Mouse (Mus musculus): ENCODE data around the gene Itgb3bp. TPM values are rescaled to one million over a fixed set of nuclear protein-coding genes. Genes with fewer than 3 reads are reported as not detected.

The Itgb3bp gene
- polyA plus RNA-seq, 1 experiment from 2014 or later = 11.9 TPM

DNA sequence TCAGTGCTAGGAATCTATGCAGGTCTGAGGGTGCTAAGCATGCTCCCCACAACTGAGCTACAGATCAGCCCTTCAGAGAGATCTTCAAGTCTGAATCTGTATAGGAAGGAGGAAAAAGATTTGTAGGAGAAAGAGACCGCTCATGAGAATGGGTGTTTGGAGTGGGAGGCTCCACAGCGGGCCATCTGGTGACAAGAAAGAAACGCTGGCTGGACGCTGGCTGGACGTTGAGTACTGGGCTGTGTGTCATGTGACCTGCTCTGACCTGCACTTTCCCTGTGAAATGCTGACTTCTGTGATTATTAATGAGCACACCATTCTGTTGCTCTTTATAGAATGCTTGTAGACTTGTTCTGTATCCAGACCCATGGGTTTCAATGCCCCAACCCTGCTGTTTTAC lies 39.7 kb upstream of the Itgb3bp start:
- H3K27ac ChIP-seq (ENCODE audit: low read length) = no peak overlapping the region
- 62% methylated on average over 5 of the region's 5 CpGs for WGBS
- H3K9ac ChIP-seq (replicated peaks; ENCODE audit: low read depth) = no peak overlapping the region
- no peaks in the 10 kb centered on the region for H3K9me3 ChIP-seq (ENCODE audit: low read length)
- H3K4me3 ChIP-seq (ENCODE audit: low read depth, low read length) = no peak overlapping the region
- H3K4me2 ChIP-seq (replicated peaks; ENCODE audit: low read depth, low read length) = no peak overlapping the region
- no peaks in the 10 kb centered on the region for H3K4me1 ChIP-seq (ENCODE audit: insufficient read depth, low read depth, low read length)
- peak; percentile 55 for DNase-seq (ENCODE audit: low spot score)
- ATAC-seq = peak; percentile 72
- no peaks in the 10 kb centered on the region for H3K27me3 ChIP-seq (replicated peaks; ENCODE audit: insufficient read depth, low read length)
- H3K36me3 ChIP-seq (ENCODE audit: insufficient read depth, low read length) = 0 out of 2 replicates have a peak, but pooled peaks cover 6% of the 10 kb centered on the region
- TF ChIP-seq EP300 (IDR thresholded peaks at IDR 0.05) (no peak), CTCF (IDR thresholded peaks at IDR 0.05) (no peak)

DNA sequence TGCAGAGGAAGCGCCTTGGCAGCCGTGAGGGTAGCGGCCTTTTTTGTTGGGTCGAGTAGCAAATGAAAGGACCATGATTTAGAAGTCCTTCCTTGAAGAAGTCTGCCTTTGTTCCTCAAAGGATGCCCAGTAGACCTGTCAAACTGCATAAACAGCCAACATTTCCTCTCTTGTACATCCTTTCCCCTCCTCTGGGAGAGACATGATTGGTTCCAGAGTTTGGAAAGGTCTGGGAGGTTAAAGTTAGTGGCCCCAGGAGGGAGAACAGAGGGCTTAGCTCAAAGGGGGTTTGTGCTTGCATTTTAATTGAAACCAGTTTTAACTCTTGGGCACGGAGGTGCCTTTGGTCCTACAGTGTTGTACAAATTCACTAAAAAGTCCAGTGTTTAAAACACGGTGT lies 36.9 kb upstream of the Itgb3bp start:
- no peak overlapping the region for H3K27ac ChIP-seq (ENCODE audit: low read length)
- ATAC-seq (no peak), DNase-seq (ENCODE audit: low spot score) (no peak)
- no peak overlapping the region for H3K9ac ChIP-seq (replicated peaks; ENCODE audit: low read depth)
- H3K4me2 ChIP-seq (replicated peaks; ENCODE audit: low read depth, low read length) = no peak overlapping the region
- H3K36me3 ChIP-seq (ENCODE audit: insufficient read depth, low read length) = 0 out of 2 replicates have a peak, but pooled peaks cover 9% of the 10 kb centered on the region
- no peaks in the 10 kb centered on the region for H3K4me1 ChIP-seq (ENCODE audit: insufficient read depth, low read depth, low read length)
- WGBS = 84% methylated on average over 6 of the region's 6 CpGs
- H3K4me3 ChIP-seq (ENCODE audit: low read depth, low read length) = no peak overlapping the region
- no peaks in the 10 kb centered on the region for H3K27me3 ChIP-seq (replicated peaks; ENCODE audit: insufficient read depth, low read length)
- H3K9me3 ChIP-seq (ENCODE audit: low read length) = no peaks in the 10 kb centered on the region
- TF ChIP-seq EP300 (IDR thresholded peaks at IDR 0.05) = no peak
- no peak for TF ChIP-seq CTCF (IDR thresholded peaks at IDR 0.05)

DNA sequence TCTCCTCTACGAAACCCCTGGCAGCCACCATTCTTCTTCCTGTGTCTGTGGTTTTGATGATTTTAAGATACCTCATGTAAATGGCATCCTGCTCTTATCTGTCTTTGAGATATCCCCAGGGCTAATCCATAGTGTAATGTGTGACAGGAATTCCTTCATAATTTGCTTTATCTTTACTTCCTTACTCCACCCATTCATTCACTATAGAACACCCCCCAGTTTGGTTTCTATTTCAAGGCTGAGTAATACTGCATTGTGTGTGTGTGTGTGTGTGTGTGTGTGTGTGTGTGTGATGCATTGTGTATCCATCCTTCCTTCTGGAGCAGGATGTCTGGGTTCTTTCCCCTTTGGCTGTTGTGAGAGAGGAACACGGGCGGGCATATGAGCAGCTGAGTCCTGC lies 29.7 kb upstream of the Itgb3bp start:
- no peaks in the 10 kb centered on the region for H3K4me1 ChIP-seq (ENCODE audit: insufficient read depth, low read depth, low read length)
- 58% methylated on average over 3 of the region's 3 CpGs for WGBS
- H3K9me3 ChIP-seq (ENCODE audit: low read length) = no peaks in the 10 kb centered on the region
- H3K27ac ChIP-seq (ENCODE audit: low read length) = no peak overlapping the region
- 0 out of 2 replicates have a peak, but pooled peaks have one; percentile 5 for ATAC-seq
- H3K27me3 ChIP-seq (replicated peaks; ENCODE audit: insufficient read depth, low read length) = no peaks in the 10 kb centered on the region
- 0 out of 2 replicates have a peak, but pooled peaks cover 3% of the 10 kb centered on the region for H3K36me3 ChIP-seq (ENCODE audit: insufficient read depth, low read length)
- no peak for DNase-seq (ENCODE audit: low spot score)
- H3K4me2 ChIP-seq (replicated peaks; ENCODE audit: low read depth, low read length) = no peak overlapping the region
- TF ChIP-seq EP300 (IDR thresholded peaks at IDR 0.05) = no peak
- no peak for TF ChIP-seq CTCF (IDR thresholded peaks at IDR 0.05)
- H3K4me3 ChIP-seq (ENCODE audit: low read depth, low read length) = no peak overlapping the region
- H3K9ac ChIP-seq (replicated peaks; ENCODE audit: low read depth) = no peak overlapping the region

DNA sequence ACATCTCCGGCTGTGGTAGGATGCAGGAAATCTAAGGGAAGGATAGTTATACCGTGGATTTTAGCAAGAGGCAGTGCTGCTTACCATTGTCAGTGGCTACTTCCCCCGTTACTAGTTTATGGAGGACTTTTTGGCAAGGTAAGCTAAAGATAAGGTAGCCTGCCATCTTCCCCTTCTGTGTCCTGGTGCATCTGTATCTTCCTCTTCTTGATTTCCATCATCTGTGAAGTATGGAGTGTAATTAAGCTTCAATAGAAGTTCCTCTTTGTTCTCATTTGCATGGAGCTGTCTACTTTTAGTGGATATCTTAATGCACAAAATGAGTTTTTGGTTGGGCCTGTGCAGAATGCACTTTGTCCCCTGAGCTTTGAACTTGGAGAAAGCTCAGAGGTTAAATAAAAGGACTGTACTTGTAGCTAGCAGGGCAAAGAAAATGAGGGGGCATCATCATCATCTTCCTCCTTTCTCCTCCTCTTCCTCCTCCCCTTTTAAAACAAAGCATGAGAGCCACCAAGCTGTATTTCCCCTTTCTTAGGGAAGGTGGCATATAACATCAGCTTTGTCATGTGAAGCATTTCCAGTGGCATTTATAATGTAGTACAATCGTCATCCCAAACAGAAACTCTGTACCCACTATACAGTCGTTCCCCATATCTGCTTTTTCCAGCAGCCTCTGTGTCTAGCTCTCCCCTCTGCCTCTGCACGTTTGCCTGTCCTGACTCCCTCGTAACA lies 28.6 kb upstream of the Itgb3bp start:
- WGBS = 77% methylated on average over 7 of the region's 7 CpGs
- Histone ChIP-seq H3K36me3 (ENCODE audit: insufficient read depth, low read length) (no peaks in the 10 kb centered on the region), H3K4me3 (ENCODE audit: low read depth, low read length) (no peak overlapping the region), H3K9me3 (ENCODE audit: low read length) (no peaks in the 10 kb centered on the region), H3K4me2 (replicated peaks; ENCODE audit: low read depth, low read length) (no peak overlapping the region), H3K4me1 (ENCODE audit: insufficient read depth, low read depth, low read length) (no peaks in the 10 kb centered on the region), H3K9ac (replicated peaks; ENCODE audit: low read depth) (no peak overlapping the region), H3K27me3 (replicated peaks; ENCODE audit: insufficient read depth, low read length) (no peaks in the 10 kb centered on the region), H3K27ac (ENCODE audit: low read length) (no peak overlapping the region)
- DNase-seq (ENCODE audit: low spot score) = no peak
- ATAC-seq = no peak
- TF ChIP-seq CTCF (IDR thresholded peaks at IDR 0.05) (no peak), EP300 (IDR thresholded peaks at IDR 0.05) (no peak)

DNA sequence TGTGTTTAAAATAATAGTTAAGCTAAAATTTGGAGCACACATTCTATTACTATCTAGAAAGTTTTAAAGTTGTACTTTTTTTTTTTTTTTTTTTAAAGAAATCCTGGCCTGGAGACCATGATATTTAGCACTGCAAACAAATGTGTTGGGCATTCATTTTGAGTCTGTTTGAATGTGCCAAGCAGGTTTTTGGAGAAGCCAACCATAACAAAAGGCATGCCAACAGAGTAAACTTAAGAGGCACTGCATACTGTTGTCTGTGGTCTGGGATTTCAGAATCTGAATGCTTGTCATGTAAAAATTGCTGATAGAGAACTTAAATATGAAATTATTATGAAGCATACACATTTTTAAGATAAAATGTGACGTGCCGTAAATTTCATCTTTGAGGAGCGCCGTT lies 27.6 kb upstream of the Itgb3bp start:
- H3K9ac ChIP-seq (replicated peaks; ENCODE audit: low read depth) = no peak overlapping the region
- no peak overlapping the region for H3K4me2 ChIP-seq (replicated peaks; ENCODE audit: low read depth, low read length)
- no peak overlapping the region for H3K4me3 ChIP-seq (ENCODE audit: low read depth, low read length)
- H3K4me1 ChIP-seq (ENCODE audit: insufficient read depth, low read depth, low read length) = no peaks in the 10 kb centered on the region
- H3K27ac ChIP-seq (ENCODE audit: low read length) = no peak overlapping the region
- H3K36me3 ChIP-seq (ENCODE audit: insufficient read depth, low read length) = no peaks in the 10 kb centered on the region
- DNase-seq (ENCODE audit: low spot score) (no peak), ATAC-seq (no peak)
- H3K27me3 ChIP-seq (replicated peaks; ENCODE audit: insufficient read depth, low read length) = no peaks in the 10 kb centered on the region
- WGBS = 83% methylated on average over 4 of the region's 4 CpGs
- TF ChIP-seq CTCF (IDR thresholded peaks at IDR 0.05) (no peak), EP300 (IDR thresholded peaks at IDR 0.05) (no peak)
- H3K9me3 ChIP-seq (ENCODE audit: low read length) = no peaks in the 10 kb centered on the region

DNA sequence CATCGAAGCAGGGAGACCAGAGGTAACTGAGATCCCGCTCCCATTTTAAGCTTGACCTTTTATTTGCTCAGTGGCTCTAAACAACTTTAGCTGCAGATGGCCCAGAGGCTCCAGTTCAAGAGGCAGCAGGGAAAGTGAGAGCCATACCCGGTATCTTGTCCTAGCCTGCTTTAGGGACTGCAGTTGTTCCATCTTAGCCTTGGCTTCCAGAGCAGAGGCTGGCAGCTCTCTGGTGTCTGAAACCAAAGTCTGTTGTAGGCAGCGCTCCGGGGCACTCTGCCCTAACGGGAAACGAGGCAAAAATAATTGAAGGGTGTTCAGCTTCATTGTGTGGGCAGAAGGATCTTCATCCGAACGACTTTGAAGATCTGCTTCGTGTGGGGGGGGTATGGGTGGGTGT lies 25.8 kb upstream of the Itgb3bp start:
- no peak overlapping the region for H3K4me3 ChIP-seq (ENCODE audit: low read depth, low read length)
- no peaks in the 10 kb centered on the region for H3K36me3 ChIP-seq (ENCODE audit: insufficient read depth, low read length)
- no peak overlapping the region for H3K27ac ChIP-seq (ENCODE audit: low read length)
- ATAC-seq (no peak), DNase-seq (ENCODE audit: low spot score) (no peak)
- no peaks in the 10 kb centered on the region for H3K9me3 ChIP-seq (ENCODE audit: low read length)
- H3K4me1 ChIP-seq (ENCODE audit: insufficient read depth, low read depth, low read length) = no peaks in the 10 kb centered on the region
- no peak overlapping the region for H3K9ac ChIP-seq (replicated peaks; ENCODE audit: low read depth)
- H3K4me2 ChIP-seq (replicated peaks; ENCODE audit: low read depth, low read length) = no peak overlapping the region
- TF ChIP-seq CTCF (IDR thresholded peaks at IDR 0.05) (no peak), EP300 (IDR thresholded peaks at IDR 0.05) (no peak)
- H3K27me3 ChIP-seq (replicated peaks; ENCODE audit: insufficient read depth, low read length) = no peaks in the 10 kb centered on the region
- WGBS = 84% methylated on average over 10 of the region's 10 CpGs

Data from lung, postnatal 0 days (tissue).